Mouse (Mus musculus): Measurements from ENCODE around the gene Dapk2. TPM values are rescaled to one million over a fixed set of nuclear protein-coding genes. Genes with fewer than 3 reads are reported as not detected.

Dapk2 gene
- total RNA-seq (2014; fragmentation: Nextera tagmentation) (9.2 and 11.0 TPM in 2 replicates), total RNA-seq (2017) (5.2 and 10.3 TPM in 2 replicates)

GRCm38 (mm10) chr9:66157958-66158830 lies at the start of gene Dapk2:
TSS of gene Dapk2 (plus strand) at chr9:66158223.
- ATAC-seq (replicated peaks; ENCODE audit: low FRiP score, low TSS enrichment, poor library complexity, severe bottlenecking): peak; percentile 45

DNA sequence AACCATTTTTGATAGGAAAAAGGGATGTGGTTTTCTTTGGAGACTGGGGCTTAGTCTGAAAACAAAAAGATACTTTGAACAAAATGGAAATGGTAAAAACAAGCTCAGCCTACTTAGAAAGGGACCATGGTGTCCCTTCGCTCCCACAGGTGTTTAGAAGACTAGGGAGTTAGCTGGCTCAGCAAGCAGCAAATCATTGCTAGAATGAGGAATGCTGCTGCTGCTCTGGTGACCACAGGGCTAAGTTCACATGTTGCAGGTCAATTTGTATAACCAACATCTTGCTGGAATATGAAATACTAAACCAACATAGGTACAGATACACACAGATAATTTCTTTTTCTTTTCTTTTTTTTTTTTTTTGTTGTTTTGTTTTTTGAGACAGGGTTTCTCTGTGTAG lies 48.4 kb upstream of the Dapk2 start:
- ATAC-seq (replicated peaks; ENCODE audit: low FRiP score, low TSS enrichment, poor library complexity, severe bottlenecking): no peak

- ATAC-seq (replicated peaks; ENCODE audit: low FRiP score, low TSS enrichment, poor library complexity, severe bottlenecking): no peak
Measured at GRCm38 (mm10) chr9:66110126-66110525, 47.9 kb upstream of the Dapk2 start.

GRCm38 (mm10) chr9:66110611-66111379 lies 47.2 kb upstream of the Dapk2 start:
- no peak for ATAC-seq (replicated peaks; ENCODE audit: low FRiP score, low TSS enrichment, poor library complexity, severe bottlenecking)

DNA sequence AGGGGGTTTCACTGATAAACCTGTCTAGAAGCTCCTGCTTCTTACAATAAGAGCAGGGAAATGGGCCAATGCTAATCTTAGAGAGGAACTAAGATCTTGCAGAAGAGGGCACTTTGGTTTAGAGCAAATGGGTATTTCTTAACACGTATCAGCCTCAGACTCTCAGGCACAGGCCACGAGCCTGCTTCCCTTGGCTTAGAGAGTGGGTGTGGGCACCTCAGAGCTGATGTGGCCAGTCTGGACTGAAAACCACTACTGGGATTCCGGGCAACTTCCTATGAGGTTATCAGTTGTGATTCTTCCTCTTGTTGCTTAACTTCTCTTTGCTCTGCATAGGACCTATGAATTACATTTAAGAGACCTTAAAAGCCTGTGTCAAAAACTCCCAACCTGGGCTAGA lies 43.7 kb upstream of the Dapk2 start:
- ATAC-seq (replicated peaks; ENCODE audit: low FRiP score, low TSS enrichment, poor library complexity, severe bottlenecking): no peak

DNA sequence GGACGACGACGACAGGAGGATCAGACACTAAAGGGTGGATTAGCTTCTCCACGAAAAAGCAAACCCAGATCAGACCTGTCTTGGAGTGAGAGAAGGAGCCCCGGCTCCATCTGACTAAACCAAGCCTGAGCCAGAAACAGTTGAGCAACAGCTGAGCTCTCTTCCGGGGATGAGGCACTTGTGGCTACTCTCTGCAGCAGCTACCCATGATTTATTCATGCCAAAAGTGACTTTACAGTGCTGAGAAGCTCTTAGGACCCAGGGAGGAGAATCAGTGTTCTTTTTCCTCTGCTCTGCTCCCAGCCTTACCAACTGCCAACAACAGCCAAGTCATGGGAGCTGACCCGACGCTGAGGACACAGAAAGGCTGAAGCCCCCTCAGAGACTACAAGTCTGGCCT lies 41.1 kb upstream of the Dapk2 start:
- no peak for ATAC-seq (replicated peaks; ENCODE audit: low FRiP score, low TSS enrichment, poor library complexity, severe bottlenecking)

GRCm38 (mm10) chr9:66119498-66119897 lies 38.5 kb upstream of the Dapk2 start:
- no peak for ATAC-seq (replicated peaks; ENCODE audit: low FRiP score, low TSS enrichment, poor library complexity, severe bottlenecking)

DNA sequence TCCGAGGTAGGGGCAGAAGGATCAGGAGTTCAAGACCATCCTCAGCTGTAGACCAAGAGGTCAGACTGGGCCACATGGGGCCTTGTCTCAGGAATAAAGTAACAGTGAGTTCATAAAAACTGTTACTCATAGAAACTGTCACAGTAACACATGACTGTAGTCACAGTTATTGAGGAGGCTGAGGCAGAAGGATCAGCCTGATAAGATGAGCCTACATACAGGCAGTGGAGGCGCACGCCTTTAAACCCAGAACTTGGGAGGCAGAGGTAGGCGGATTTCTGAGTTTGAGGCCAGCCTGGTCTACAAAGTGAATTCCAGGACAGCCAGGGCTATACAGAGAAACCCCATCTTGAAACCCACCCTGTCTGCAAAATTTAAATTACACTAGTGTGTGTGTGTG lies 37.9 kb upstream of the Dapk2 start:
- ATAC-seq (replicated peaks; ENCODE audit: low FRiP score, low TSS enrichment, poor library complexity, severe bottlenecking): peak; percentile 69

DNA sequence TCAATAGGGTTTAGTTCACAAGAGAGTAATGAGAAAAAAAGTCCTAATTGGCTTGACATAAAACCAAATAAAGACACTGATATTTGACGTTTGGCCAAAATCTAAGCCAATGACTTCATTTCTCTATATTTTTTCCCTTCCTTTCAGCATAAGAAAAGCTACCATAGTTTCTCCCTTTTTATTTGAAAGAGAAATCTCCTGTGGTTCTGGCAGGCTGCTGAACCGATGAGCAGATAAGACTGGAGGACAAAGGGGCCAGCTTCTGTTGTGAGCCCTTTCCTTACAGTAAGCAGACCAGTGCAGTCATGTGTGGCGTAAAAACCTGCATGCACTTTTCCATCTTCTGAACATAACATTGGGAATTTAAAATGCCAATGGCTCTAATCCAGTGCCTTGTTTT lies 37.1 kb upstream of the Dapk2 start:
- no peak for ATAC-seq (replicated peaks; ENCODE audit: low FRiP score, low TSS enrichment, poor library complexity, severe bottlenecking)

- no peak for ATAC-seq (replicated peaks; ENCODE audit: low FRiP score, low TSS enrichment, poor library complexity, severe bottlenecking)
Measured at GRCm38 (mm10) chr9:66121421-66121820, 36.6 kb upstream of the Dapk2 start.

DNA sequence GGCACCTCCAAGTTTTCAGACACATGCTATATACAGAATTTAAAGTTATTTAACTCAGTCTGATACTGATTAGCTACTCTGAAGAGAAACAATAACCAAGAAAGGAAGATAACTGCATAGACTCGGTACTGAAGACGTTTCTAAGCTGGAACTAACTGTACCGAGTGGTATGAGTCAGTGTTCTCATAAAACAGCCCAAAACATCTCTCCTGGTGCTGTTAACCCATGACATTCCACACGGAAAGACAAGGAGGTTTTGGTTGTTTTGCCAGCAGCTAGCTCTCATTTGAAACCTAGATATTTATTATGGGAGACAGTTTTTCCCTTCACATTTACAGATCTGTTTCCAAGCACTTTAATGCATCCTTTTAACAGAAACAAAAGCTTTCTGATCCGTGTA lies 34.4 kb upstream of the Dapk2 start:
- no peak for ATAC-seq (replicated peaks; ENCODE audit: low FRiP score, low TSS enrichment, poor library complexity, severe bottlenecking)

GRCm38 (mm10) chr9:66124111-66124531 lies 33.9 kb upstream of the Dapk2 start:
- no peak for ATAC-seq (replicated peaks; ENCODE audit: low FRiP score, low TSS enrichment, poor library complexity, severe bottlenecking)

GRCm38 (mm10) chr9:66124681-66125542 lies 33.1 kb upstream of the Dapk2 start:
- ATAC-seq (replicated peaks; ENCODE audit: low FRiP score, low TSS enrichment, poor library complexity, severe bottlenecking): peak; percentile 87

GRCm38 (mm10) chr9:66125543-66126455 lies 32.2 kb upstream of the Dapk2 start:
- ATAC-seq (replicated peaks; ENCODE audit: low FRiP score, low TSS enrichment, poor library complexity, severe bottlenecking): peak; percentile 11; the same call in 1 of the 2 replicates

DNA sequence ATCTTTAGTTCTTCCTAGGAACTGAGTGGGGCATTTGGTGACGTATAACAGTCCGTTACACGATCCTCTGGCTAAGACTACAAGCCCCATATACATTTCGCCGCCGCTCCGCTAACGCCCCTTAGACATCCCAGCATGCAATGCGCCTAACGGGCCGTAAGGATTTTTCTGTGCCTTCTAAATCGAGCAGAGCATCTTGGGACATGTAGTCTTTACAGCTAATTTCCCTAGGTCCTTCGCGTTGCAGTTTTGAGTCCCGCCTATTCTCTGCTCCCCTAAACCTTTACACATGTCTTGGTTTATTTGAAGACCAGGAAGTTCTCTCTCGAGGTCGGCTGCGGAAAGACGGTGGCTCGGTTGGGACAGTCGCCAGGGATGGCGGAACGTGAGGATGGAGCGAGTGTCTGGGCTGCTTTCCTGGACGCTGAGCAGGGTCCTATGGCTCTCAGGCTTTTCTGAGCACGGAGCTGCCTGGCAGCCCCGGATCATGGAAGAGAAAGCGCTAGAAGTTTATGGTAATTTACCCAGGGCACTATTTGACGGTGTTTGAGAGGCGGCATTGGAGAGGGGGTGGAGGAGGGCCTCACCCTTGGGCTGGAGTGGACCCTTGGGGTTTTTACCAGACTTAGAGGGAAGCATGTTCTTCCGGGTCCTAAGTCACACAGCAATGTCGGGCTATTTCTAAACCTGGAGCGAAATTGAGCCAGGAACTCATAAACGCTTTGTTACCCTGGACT lies 31.4 kb upstream of the Dapk2 start, which contains the start of the genes Snx1 and Ciao2a:
Gene Snx1 (minus strand): TSS at position 132 of the 737 bp plus-strand sequence.
Gene Ciao2a (plus strand): TSS at position 156 of the 737 bp plus-strand sequence.
- peak; percentile 74 for ATAC-seq (replicated peaks; ENCODE audit: low FRiP score, low TSS enrichment, poor library complexity, severe bottlenecking)

GRCm38 (mm10) chr9:66127193-66127546 lies 30.9 kb upstream of the Dapk2 start:
- ATAC-seq (replicated peaks; ENCODE audit: low FRiP score, low TSS enrichment, poor library complexity, severe bottlenecking): no peak

GRCm38 (mm10) chr9:66127884-66128283 lies 30.1 kb upstream of the Dapk2 start:
- ATAC-seq (replicated peaks; ENCODE audit: low FRiP score, low TSS enrichment, poor library complexity, severe bottlenecking): no peak

GRCm38 (mm10) chr9:66131466-66131865 lies 26.6 kb upstream of the Dapk2 start:
- ATAC-seq (replicated peaks; ENCODE audit: low FRiP score, low TSS enrichment, poor library complexity, severe bottlenecking): no peak
